Mouse (Mus musculus): ENCODE measurements around the gene Ddx43. TPM values are rescaled to one million over a fixed set of nuclear protein-coding genes. Genes with fewer than 3 reads are reported as not detected.

Ddx43 gene
- polyA plus RNA-seq, 1 experiment from 2014 or later = 0.44 TPM

DNA sequence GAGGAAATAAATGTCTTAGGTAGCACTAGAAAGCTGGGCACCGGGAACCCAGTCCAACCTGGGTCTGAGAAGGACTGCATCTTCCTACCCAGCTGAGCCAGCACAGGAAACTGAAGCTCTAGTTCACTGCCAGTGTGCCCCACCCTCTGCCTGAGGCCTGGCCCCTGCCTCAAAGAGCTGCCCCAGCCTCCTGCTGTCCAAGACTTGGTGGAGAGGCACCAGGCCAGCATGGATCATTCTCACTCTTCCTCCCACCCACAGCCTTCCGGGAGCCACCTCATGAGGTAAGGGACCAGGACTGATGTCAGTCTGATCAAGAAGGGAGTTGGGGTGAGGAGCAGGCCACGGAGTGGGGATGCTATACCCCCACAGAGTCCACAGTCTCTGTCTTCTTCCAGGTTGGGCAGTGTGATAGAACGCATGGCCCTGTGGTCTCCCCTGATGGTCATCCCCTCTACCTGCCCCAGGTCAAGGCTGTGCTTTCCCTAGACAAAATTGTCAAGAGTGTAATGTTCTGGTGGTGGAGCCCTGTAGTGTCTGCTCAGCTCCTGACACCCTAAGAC, 33.4 kb downstream of the Ddx43 start:
- H3K27ac ChIP-seq (ENCODE audit: low read depth, low read length) = no peak overlapping the region
- no peaks in the 10 kb centered on the region for H3K4me1 ChIP-seq (ENCODE audit: control insufficient read depth, insufficient read depth, low read depth, low read length)
- H3K9ac ChIP-seq (ENCODE audit: low read depth, low read length) = no peak overlapping the region
- no peak overlapping the region for H3K4me3 ChIP-seq (ENCODE audit: low read length)
- H3K27me3 ChIP-seq (replicated peaks; ENCODE audit: control insufficient read depth, insufficient read depth, low read length) = no peaks in the 10 kb centered on the region
- no peak overlapping the region for H3K4me2 ChIP-seq (ENCODE audit: low read length)
- no peaks in the 10 kb centered on the region for H3K36me3 ChIP-seq (ENCODE audit: control insufficient read depth, insufficient read depth, low read length)
- ATAC-seq = no peak
- 83% methylated on average over 4 of the region's 4 CpGs for WGBS
- H3K9me3 ChIP-seq (ENCODE audit: control insufficient read depth, low read length) = no peaks in the 10 kb centered on the region

DNA sequence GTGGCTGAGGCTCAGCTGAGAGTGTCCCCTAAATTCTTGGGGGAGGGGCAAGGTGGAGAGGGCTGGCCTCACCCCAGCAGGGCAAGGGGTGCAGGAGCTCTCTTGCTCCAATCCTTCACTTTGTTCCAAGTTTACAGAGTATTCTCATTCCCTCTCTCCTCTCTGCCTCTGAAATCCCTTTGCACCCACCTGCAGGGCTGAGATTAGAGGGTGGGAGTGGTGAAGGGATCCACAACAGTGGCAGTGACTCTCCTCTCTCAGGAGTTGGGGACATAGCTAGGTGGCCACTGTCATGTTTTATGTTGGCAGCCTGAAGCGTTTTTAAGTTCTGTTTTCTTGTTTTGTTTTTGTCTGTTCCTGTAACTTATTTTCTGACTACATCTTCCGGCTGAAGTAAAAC, 34.0 kb downstream of the Ddx43 start:
- no peaks in the 10 kb centered on the region for H3K36me3 ChIP-seq (ENCODE audit: control insufficient read depth, insufficient read depth, low read length)

GRCm38 (mm10) chr9:78430486-78430885, 34.9 kb downstream of the Ddx43 start:
- H3K36me3 ChIP-seq (ENCODE audit: control insufficient read depth, insufficient read depth, low read length) = no peaks in the 10 kb centered on the region
- H3K27ac ChIP-seq (ENCODE audit: low read depth, low read length) = no peak overlapping the region
- ATAC-seq = no peak
- H3K4me2 ChIP-seq (ENCODE audit: low read length) = no peak overlapping the region
- no peak overlapping the region for H3K9ac ChIP-seq (ENCODE audit: low read depth, low read length)
- no peaks in the 10 kb centered on the region for H3K4me1 ChIP-seq (ENCODE audit: control insufficient read depth, insufficient read depth, low read depth, low read length)
- H3K9me3 ChIP-seq (ENCODE audit: control insufficient read depth, low read length) = no peaks in the 10 kb centered on the region
- H3K27me3 ChIP-seq (replicated peaks; ENCODE audit: control insufficient read depth, insufficient read depth, low read length) = no peaks in the 10 kb centered on the region
- 72% methylated on average over 6 of the region's 6 CpGs for WGBS
- no peak overlapping the region for H3K4me3 ChIP-seq (ENCODE audit: low read length)

More for the DNA sequence above, 34.0 kb downstream of the Ddx43 start:
- no peak overlapping the region for H3K4me3 ChIP-seq (ENCODE audit: low read length)
- WGBS = 62% methylated on average over 2 of the region's 2 CpGs
- H3K9me3 ChIP-seq (ENCODE audit: control insufficient read depth, low read length) = no peaks in the 10 kb centered on the region
- no peak overlapping the region for H3K27ac ChIP-seq (ENCODE audit: low read depth, low read length)
- H3K4me2 ChIP-seq (ENCODE audit: low read length) = no peak overlapping the region
- H3K27me3 ChIP-seq (replicated peaks; ENCODE audit: control insufficient read depth, insufficient read depth, low read length) = no peaks in the 10 kb centered on the region
- no peak overlapping the region for H3K9ac ChIP-seq (ENCODE audit: low read depth, low read length)
- no peaks in the 10 kb centered on the region for H3K4me1 ChIP-seq (ENCODE audit: control insufficient read depth, insufficient read depth, low read depth, low read length)
- ATAC-seq = no peak

DNA sequence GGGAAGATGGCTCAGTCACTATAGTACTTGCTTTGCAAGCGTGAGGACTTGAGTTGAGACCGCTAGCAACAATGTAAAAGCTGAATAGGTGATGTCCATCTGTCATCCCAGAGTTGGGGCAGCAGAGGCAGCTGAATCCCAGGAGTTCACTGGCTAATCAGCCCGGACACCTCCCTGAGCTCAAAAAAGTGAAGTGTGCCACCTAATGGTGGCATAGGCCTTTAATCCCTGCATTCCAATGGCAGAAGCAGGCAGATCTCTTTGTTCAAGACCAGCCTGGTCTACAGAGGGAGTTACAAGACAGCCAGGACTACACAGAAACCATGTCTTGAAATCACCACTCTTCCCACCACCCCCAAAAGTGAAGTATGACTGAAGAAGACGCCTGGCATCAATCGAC, 36.9 kb downstream of the Ddx43 start:
- 89% methylated on average over 5 of the region's 5 CpGs for WGBS
- no peaks in the 10 kb centered on the region for H3K9me3 ChIP-seq (ENCODE audit: control insufficient read depth, low read length)
- H3K4me2 ChIP-seq (ENCODE audit: low read length) = no peak overlapping the region
- no peak overlapping the region for H3K27ac ChIP-seq (ENCODE audit: low read depth, low read length)
- H3K4me1 ChIP-seq (ENCODE audit: control insufficient read depth, insufficient read depth, low read depth, low read length) = no peaks in the 10 kb centered on the region
- no peak for ATAC-seq
- no peaks in the 10 kb centered on the region for H3K36me3 ChIP-seq (ENCODE audit: control insufficient read depth, insufficient read depth, low read length)
- H3K9ac ChIP-seq (ENCODE audit: low read depth, low read length) = no peak overlapping the region
- H3K27me3 ChIP-seq (replicated peaks; ENCODE audit: control insufficient read depth, insufficient read depth, low read length) = no peaks in the 10 kb centered on the region
- no peak overlapping the region for H3K4me3 ChIP-seq (ENCODE audit: low read length)

- ATAC-seq = no peak
- 73% methylated on average over 5 of the region's 5 CpGs for WGBS
Measured at GRCm38 (mm10) chr9:78439426-78439825, 43.8 kb downstream of the Ddx43 start.

GRCm38 (mm10) chr9:78442237-78442578, 46.6 kb downstream of the Ddx43 start:
- H3K4me3 ChIP-seq (ENCODE audit: low read length) = peak overlapping the region; percentile 44
- H3K27ac ChIP-seq (ENCODE audit: low read depth, low read length) = no peak overlapping the region
- peaks cover 51% of the 10 kb centered on the region for H3K27me3 ChIP-seq (replicated peaks; ENCODE audit: control insufficient read depth, insufficient read depth, low read length)
- peaks cover 10% of the 10 kb centered on the region for H3K4me1 ChIP-seq (ENCODE audit: control insufficient read depth, insufficient read depth, low read depth, low read length)
- H3K9me3 ChIP-seq (ENCODE audit: control insufficient read depth, low read length) = no peaks in the 10 kb centered on the region
- no peak overlapping the region; the same call in 1 of the 2 replicates for H3K9ac ChIP-seq (ENCODE audit: low read depth, low read length)
- WGBS = under 1% methylated on average over 9 of the region's 9 CpGs
- H3K4me2 ChIP-seq (ENCODE audit: low read length) = peak overlapping the region; percentile 75
- ATAC-seq = no peak
- H3K36me3 ChIP-seq (ENCODE audit: control insufficient read depth, insufficient read depth, low read length) = no peaks in the 10 kb centered on the region

More at GRCm38 (mm10) chr9:78439426-78439825, 43.8 kb downstream of the Ddx43 start:
- H3K4me1 ChIP-seq (ENCODE audit: control insufficient read depth, insufficient read depth, low read depth, low read length) = peaks cover 10% of the 10 kb centered on the region
- H3K27me3 ChIP-seq (replicated peaks; ENCODE audit: control insufficient read depth, insufficient read depth, low read length) = peaks cover 45% of the 10 kb centered on the region
- H3K4me3 ChIP-seq (ENCODE audit: low read length) = no peak overlapping the region
- no peak overlapping the region for H3K27ac ChIP-seq (ENCODE audit: low read depth, low read length)
- no peaks in the 10 kb centered on the region for H3K9me3 ChIP-seq (ENCODE audit: control insufficient read depth, low read length)
- no peaks in the 10 kb centered on the region for H3K36me3 ChIP-seq (ENCODE audit: control insufficient read depth, insufficient read depth, low read length)
- no peak overlapping the region for H3K4me2 ChIP-seq (ENCODE audit: low read length)
- H3K9ac ChIP-seq (ENCODE audit: low read depth, low read length) = no peak overlapping the region

DNA sequence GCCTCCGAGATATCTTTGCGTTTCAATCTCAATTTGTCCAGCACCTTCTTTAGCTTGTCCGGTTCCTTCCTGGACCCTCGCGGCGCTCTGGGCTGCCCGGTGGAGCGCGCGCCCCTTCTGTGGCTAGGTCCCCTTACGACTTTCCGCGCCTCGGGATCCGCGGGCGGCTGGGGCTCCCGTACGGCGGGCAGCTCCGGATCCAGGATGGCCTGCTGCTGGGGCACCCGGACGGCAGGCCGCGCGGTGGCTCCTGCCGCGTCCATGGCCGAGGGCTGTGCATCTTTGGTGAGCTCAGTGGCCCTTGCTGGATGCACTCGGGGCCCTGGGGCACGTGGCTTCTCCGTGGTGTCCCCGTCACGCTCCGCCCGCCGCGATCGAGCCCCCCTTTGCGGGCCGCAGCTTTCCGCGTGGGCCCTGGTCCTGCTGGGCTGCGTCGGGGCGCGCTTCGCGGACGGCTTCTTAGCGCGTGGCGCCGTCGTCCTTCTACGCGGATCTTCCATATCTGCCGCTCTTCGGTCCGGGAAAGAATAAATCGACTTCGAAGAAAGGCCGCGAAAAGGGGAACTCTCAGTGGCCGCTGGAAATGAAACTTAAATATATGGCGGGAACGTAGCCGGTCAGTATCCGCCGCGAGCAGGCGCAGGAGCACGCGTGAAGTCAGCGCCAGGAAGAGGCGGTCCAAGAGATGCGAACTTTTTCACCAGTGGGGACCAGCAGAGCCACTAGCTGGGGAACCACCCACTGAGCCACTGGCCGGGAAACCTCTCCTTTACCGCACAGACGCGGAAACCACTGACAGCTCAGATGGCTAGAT, 47.2 kb downstream of the Ddx43 start, which contains the start of gene Cgas:
Cgas (minus strand) TSS at position 659 of the 814 bp plus-strand sequence.
- Histone ChIP-seq H3K36me3 (ENCODE audit: control insufficient read depth, insufficient read depth, low read length) (no peaks in the 10 kb centered on the region), H3K27ac (ENCODE audit: low read depth, low read length) (no peak within 1 kb of the TSS), H3K4me3 (ENCODE audit: low read length) (peak within 1 kb of the TSS; percentile 44), H3K9me3 (ENCODE audit: control insufficient read depth, low read length) (no peaks in the 10 kb centered on the region), H3K9ac (ENCODE audit: low read depth, low read length) (peak within 1 kb of the TSS; percentile 62), H3K4me1 (ENCODE audit: control insufficient read depth, insufficient read depth, low read depth, low read length) (peaks cover 10% of the 10 kb centered on the region), H3K27me3 (replicated peaks; ENCODE audit: control insufficient read depth, insufficient read depth, low read length) (peaks cover 51% of the 10 kb centered on the region), H3K4me2 (ENCODE audit: low read length) (peak within 1 kb of the TSS; percentile 75)
- under 1% methylated on average over 81 of the region's 81 CpGs for WGBS
- ATAC-seq = peak; percentile 55

GRCm38 (mm10) chr9:78447606-78447972, 52.0 kb downstream of the Ddx43 start:
- ATAC-seq = peak; percentile 13
- Histone ChIP-seq H3K27me3 (replicated peaks; ENCODE audit: control insufficient read depth, insufficient read depth, low read length) (peaks cover 24% of the 10 kb centered on the region), H3K27ac (ENCODE audit: low read depth, low read length) (no peak overlapping the region), H3K4me3 (ENCODE audit: low read length) (peak overlapping the region; percentile 96), H3K9me3 (ENCODE audit: control insufficient read depth, low read length) (no peaks in the 10 kb centered on the region), H3K4me2 (ENCODE audit: low read length) (peak overlapping the region; percentile 72), H3K9ac (ENCODE audit: low read depth, low read length) (peak overlapping the region; percentile 91), H3K4me1 (ENCODE audit: control insufficient read depth, insufficient read depth, low read depth, low read length) (peaks cover 15% of the 10 kb centered on the region), H3K36me3 (ENCODE audit: control insufficient read depth, insufficient read depth, low read length) (peaks cover 9% of the 10 kb centered on the region)
- WGBS = 23% methylated on average over 9 of the region's 9 CpGs

DNA sequence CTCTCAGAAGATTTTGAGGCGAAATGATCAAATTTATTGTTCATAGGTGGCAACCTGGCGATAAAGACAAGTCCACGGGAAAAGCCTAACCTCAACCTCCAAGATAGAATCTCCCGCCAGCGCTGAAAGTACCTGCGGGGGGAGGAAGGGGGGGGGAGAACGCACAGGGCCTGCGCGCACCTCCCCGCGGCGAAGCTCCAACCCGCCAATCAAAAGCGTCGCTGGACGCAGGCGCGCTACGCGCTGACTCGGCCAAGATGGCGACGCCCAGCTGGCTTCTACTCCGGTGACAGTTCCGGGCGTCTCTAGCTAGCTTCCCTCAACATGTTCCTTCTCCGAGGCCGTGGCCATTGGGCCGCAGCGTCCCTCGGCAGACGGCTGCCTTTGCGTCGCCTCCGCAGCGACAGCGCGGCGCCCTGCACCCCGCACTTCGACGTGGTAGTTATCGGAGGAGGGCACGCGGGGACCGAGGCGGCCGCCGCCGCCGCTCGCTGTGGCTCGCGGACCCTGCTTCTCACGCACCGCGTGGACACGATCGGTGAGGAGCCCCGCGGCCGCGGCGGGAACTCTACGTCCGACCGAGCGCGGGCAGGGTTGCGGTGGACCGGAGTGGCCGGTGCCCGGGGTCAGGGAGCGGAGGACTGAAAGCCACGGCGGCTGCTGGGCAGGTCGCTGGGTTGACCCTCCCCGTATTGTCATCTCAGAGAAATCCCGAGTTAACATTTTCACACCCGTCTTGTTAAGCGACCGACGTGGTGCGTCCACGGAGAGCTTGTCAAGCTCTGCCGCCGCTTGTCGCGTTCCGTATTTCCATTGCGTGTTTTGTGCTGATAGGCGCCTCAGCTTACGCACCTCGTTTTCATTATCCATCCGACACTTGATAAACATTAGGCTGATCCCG, 52.6 kb downstream of the Ddx43 start, which contains the start of the genes Mto1 and Gm17324:
Mto1 (plus strand) TSS at position 236 of the 901 bp plus-strand sequence.
Gm17324 (minus strand) TSS at position 814 of the 901 bp plus-strand sequence.
- H3K4me2 ChIP-seq (ENCODE audit: low read length) = peak within 1 kb of the TSS; percentile 72
- under 1% methylated on average over 93 of the region's 96 CpGs for WGBS
- peak; percentile 94 for ATAC-seq

More for the DNA sequence above, 52.6 kb downstream of the Ddx43 start, which contains the start of the genes Mto1 and Gm17324:
- peaks cover 10% of the 10 kb centered on the region for H3K4me1 ChIP-seq (ENCODE audit: control insufficient read depth, insufficient read depth, low read depth, low read length)
- peaks cover 11% of the 10 kb centered on the region for H3K36me3 ChIP-seq (ENCODE audit: control insufficient read depth, insufficient read depth, low read length)
- peak within 1 kb of the TSS; percentile 95 for H3K27ac ChIP-seq (ENCODE audit: low read depth, low read length)
- no peaks in the 10 kb centered on the region for H3K9me3 ChIP-seq (ENCODE audit: control insufficient read depth, low read length)
- peak within 1 kb of the TSS; percentile 96 for H3K4me3 ChIP-seq (ENCODE audit: low read length)
- H3K9ac ChIP-seq (ENCODE audit: low read depth, low read length) = peak within 1 kb of the TSS; percentile 91
- H3K27me3 ChIP-seq (replicated peaks; ENCODE audit: control insufficient read depth, insufficient read depth, low read length) = peaks cover 17% of the 10 kb centered on the region
